Mouse (Mus musculus) frontal cortex, postnatal 36 days (tissue): Measurements from ENCODE around the gene Drc3.
A peak's percentile ranks its signal among the peaks of the same experiment; 100 is the strongest.
"Not testable (repeated sequence)": the region's sequence is repeated elsewhere in the genome, so short reads cannot be mapped to it uniquely, and the experiment has no call there.

Source experiments
- DNase-seq, 2 experiments: peaks; one replicate each; pipeline ENCODE4 v3.0.0; 2022; ENCODE audit warnings: low spot score in 2 of 2

The Drc3 gene

DNA sequence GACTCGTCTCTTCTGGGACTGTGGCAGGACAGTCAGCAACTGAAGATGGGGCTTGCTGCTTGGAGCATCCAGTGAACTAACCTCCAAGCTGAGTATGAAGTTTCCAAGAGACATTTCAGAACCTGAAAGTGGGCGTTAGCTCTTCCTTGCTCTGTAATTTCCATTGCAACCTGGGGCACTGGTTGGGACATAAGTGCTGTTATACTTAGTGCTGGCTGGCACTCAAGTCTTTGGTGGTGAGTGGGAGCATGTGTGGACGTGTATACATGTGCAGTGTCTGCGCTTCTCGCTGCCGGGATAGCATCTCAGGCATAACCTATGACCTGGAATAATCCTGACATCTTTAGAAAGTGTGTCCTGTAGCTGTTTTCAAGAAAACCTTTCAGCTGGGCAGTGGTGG, 38.2 kb downstream of the Drc3 start:
- no peak for DNase-seq

DNA sequence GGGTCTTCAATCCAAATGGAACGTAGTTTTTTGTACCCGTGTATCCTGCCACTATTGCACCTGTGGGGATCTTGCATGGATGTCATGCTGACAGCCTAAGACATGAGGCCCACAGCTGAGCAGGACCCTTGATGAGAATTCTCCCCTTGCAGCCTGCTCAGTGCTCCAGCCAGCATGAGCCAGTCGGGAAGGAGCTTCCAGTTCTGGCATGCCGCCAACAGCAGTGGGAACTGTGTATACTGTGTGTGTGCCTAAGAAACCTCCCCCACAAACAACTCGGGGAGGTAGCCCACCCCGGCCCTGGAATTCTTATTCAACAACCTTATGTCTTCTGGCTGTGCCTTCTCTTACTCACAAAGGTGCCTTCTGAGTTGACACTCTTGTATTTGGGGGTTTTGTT, 43.4 kb downstream of the Drc3 start:
- DNase-seq: peak in 1 of 2 experiments; percentile 16

DNA sequence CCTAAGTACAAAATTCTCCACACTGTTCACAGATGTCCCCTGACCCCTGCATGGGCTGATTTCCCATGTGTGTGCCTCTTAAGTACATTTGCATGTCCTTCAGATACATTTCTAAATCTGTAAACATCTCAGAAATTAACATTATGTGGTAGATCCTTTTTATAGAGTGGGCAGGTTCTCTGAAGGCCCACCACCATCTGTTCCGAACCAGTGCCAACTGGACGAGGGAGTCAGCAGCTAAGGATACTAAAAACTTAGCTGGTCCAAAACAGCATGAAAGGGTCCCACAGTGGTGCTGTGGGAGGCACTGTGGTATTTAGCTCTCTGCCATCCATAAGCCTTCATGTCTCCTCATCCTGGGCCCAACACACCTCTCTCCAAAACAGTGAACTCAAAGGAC, 44.0 kb downstream of the Drc3 start:
- peak; percentile 60 to 75 for DNase-seq

DNA sequence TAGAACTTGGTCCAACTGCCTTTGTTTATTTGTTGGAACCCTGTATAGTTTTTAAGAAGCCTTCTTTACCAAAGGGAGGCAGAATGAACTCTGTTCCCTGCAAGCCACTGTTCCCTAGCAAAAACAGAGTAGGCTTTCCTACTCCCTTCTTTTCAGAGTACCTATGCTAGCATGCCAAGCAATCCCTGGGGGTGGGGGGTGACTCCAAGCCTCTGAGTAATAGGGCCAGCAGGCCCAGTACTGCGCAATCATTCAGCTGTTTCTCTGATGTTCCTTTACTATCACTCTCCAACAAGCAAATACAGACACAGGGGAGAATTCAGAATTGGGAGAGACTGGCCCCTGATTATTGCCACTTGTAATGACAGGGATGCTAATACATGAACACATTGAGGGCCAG, 53.5 kb downstream of the Drc3 start:
- no peak for DNase-seq

DNA sequence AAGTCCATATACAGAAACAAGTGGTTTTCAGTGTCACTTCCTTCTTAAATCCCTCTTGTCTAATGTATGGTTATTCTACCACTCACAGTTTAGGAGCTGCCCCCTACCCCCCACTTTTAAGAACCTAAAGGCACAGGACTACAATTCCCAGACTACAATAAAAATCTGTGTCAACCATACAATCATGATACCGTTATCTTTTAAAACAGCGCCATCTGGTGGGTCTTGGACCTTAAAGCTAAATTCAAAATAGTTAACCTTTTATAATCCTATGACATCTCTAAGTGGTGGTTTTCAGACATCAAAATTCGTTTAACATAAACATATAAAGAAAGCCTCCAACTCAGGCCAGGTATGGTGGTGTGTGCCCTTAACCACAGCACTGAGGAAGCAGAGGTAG, 59.0 kb downstream of the Drc3 start:
- DNase-seq: peak; percentile 44 to 76

DNA sequence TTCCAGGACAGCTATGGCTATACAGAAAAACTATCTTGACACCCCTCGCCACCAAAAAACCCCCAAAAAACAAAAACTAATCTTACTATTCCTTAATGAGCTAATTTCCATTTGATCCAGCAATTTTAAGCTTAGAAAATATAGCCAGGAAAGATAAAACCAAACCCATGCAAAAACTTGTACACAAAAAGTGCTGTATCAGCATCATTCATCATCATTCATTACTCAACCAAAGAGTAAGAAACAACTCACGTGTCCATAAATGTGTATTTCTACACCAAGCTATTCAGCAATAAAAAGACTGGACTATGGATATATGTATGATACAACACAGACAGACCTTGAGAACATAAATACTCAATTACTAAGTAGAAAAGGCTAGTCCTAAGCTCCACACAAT, 59.8 kb downstream of the Drc3 start:
- DNase-seq: no peak

DNA sequence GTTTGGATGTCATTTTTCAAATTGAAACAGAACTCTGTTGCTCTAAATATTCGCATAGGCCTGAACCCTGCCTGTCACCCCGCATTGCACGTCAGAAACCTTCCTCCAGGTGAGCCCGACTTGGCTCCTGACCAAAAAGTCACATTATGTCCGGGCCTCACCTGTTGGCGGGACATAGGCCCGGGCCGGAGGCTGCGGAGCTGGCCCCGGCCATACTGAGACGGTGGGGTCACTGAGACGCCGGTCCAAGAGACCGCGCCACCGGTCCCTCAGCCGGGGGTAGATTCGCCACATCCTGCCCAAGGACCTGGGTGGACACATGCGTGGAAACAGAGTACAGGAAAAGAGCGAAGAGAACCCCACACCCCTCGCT, 63.4 kb downstream of the Drc3 start:
- DNase-seq: no peak

DNA sequence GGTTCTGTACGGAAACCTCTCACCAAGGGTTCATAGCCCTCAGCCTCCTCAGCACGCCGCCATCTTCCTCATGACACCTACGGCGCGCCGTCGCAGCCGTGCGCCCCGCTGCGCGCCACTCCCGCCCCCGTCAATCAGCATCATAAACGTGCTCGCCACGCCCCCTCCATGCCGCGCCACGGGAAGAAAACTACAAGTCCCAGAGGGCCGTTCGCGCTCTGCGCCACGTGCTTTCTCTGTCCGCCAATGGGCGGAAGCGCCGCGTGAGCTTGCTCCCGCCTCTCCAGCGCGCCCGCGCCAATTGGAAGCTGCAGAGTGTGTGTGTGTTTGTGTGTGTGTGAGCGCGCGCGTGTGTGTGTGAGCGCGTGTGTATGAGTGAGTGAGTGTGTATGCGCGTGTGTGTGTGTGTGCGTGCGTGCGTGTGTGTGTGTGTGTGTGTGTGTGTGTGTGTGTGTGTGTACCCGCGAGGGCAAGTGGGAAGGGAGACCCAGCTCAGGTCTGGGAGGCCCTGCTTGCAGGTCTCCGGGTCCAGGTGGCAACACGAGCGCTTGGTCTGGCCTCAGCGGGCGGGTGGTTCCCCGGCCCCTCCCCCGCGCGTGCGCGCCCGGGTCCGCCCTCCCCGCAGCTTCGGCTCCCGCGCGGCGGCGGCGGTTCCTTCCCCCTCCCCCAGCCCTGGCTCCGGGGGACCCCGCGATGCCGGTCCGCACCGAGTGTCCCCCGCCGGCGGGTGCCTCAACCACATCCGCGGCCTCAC, 64.0 kb downstream of the Drc3 start, which contains the start of gene Gid4:
Gid4 (plus strand) TSS at position 183 of the 754 bp plus-strand sequence.
- DNase-seq: peak; percentile 99 to 100

DNA sequence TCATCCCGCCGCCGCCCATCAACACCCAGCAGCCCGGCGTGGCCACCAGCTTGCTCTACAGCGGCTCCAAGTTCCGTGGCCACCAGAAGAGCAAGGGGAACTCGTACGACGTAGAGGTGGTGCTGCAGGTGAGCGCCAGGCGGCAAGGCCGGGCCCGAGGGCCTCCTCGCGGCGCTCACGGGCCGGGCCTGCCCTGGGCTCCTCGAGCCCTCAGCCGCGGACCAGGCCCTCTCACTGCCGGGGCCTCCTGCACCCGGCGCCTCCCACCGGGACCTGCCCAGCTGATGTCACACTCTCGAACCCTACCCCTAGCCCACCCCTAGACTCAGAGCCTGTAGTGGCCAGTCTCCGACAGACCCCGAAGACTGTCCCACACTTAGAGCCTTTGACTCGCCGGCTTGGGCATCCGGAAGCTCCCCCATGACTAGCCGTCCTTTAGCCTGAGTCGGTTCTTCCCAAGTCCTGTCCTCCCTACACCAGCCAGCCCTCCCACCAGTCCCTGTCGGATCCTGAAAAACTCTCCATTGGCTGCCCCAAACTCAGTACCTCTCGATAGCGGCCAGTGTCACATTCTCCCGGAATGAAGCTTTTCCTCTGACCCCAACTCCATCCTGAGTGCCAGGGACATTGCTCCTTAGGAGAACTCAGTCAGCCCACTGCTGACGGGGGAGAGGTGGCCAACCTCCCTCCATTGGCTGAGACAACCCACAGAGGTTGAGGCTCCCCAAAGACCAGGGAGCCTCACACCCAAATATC, 64.8 kb downstream of the Drc3 start, which contains the start of gene Atpaf2:
Atpaf2 (minus strand) TSS at position 741 of the 756 bp plus-strand sequence.
- DNase-seq: peak; percentile 8 to 16

DNA sequence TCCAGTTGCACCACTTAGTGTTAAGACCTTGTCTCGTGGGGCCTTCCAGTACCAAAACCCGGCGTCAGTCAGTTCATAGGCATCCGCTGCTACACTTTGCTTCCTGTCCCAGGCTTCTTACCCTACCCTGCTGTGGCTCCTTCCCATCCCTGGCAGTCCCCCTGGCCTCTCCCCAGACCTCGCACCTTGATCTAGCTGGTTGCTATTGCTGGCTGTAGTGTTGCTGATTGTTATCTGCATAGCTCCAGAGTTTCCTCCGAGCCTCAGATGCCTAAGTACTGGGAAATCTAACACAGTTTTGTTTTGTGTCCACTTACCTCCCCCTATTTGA, 65.3 kb downstream of the Drc3 start:
- no peak for DNase-seq

DNA sequence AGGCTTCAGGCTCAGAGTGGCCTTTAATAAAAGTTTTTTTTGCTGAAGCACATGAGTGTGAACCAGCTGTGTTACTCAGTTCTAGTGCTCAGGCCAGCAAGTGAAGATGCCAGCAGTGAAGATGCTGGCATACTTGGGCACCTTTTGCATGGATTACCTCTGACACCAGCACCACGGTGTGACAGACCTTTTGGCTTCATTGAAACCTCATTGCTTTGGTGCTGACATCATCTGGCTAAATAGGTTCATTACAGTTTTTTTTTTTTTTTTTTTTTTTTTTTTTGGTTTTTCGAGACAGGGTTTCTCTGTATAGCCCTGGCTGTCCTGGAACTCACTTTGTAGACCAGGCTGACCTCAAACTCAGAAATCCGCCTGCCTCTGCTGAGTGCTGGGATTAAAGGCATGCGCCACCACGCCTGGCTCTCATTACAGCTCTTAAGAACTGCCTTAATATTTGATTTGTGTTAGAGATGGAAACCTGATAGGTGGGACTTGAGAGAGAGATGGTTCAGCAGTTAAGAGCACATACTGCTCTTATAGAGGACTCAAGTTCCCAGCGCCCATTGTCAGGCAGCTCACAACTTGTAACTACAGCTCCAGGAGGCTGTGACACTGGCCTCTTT, 69.0 kb downstream of the Drc3 start:
- DNase-seq: no peak

DNA sequence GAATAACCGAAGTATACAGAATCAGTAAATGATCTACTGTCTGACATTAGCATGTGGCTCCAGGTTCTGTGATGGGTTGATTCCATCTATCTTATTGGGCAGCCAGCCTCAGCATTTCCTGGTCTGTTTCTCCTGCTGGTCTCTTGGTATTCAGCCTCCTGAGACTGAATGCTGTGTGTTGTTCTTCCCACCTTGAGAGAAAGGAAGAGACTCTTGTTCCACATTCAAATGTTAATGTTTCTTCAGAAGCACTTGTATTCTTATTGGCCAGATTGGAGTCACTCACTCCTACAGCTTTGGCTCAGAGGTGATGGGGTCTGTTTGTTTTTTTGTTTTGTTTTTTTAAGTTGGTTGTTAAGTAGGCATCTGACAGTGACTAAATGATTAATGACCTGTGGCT, 69.9 kb downstream of the Drc3 start:
- no peak for DNase-seq

DNA sequence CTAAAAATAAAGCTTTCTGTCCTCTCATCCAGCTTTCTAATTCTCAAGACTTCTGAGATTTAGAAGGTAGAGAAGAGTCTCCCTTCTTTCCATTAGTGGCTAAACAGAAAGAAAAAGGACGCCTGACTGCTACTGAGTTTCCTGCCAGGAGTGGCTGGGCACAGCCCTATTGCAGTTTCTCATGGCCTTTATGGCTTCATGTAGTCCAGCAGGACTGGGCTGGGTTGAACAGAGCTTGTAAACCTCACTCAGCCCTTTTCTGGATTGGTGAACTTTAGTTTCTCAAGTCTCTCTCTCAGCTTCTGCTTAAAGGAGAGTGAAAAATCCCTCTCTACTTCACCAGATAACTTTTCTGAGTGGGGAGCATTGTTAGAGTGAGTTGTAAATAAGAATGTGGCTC, 73.3 kb downstream of the Drc3 start:
- DNase-seq: no peak

DNA sequence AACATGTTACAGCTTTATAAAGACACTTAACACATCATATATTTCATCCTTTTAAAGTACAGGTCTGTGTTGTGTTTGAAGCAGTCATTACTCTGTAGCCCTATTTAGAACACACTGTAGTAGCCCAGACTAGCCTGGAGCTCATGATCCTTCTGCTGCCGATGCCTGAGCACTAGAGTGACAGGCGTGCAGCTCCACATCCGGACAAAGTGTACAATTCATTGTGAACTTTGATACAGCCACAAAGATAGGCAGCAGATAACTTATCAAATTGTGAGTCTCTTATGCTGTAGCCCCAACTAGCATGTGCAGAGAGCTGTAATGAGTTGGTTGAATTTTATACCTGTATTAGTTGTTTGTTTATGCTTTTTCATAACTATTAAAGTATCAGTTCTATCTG, 74.5 kb downstream of the Drc3 start:
- DNase-seq: no peak

DNA sequence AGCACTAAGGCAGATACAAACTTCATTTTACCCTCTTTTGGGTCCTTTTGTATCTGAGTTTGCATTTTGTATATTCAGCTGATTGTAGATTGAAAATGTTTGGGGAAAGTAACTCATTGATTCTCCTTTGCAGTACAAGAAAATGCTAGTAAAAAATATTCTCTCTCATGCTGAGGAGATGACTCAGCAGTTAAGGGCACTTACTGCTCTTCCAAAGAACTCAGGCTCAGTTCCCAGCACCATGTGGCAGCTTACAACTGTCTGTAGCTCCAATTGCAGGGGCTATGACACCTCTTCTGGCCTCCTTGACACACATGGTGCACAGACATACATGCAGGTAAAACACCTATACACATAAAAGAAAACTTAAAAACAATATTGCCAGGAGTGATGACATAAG, 80.4 kb downstream of the Drc3 start:
- no peak for DNase-seq

DNA sequence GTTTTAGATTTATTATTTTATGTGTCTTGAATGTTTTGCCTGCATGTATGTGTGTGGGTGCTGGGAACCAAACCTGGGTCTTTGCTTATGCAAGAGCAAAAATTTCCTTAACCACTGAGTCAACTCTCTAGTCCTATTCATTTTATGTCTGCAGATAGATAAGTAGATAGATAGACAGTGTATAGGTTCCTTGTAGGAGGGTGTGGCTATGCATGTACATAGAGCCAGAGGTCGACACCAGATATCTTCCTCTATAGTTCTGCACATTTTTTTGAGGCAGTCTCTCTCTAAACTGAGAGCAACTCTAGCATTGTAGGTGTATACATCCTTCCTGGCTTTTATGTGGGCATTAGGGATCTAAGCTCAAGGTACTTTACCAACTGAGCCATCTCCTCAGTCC, 82.0 kb downstream of the Drc3 start:
- no peak for DNase-seq

DNA sequence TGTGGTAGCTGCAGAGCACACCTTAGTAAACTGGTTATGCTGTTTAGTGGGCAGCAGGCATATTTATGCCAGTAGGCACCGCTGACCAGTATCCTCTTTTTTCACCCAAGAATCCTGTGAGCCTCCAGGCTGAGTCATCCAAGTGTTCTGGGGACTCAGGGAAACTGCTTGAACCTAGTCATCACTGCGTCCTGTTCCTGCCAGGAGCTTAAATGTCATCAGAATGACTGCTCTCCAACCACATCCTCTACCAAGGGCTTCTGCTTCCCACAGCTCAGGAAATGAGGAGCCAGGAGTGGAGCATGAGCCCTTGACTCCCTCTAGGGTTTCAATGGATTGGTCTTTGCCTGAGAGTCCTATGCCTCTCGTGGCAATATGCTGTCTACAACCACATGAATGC, 83.5 kb downstream of the Drc3 start:
- DNase-seq: no peak

DNA sequence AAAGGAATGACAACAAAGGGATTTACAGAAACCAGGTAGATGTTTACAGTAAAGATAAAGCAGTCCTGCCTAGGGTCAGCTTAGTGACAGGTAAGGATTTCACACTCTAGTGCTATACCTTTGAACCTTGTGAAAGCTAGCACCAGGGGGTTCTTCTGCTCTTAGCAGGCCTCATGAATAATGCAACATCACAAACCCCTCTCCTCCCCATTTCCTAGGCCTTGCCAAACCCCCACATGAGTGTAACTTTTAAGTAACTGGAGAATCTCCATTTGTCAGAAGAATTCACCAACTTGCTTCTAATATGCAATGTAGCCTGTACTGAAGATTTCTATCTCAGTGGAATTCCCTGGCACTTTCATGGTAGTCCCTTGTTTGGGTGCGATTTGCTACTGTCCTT, 86.5 kb downstream of the Drc3 start:
- not testable (repeated sequence) for DNase-seq

DNA sequence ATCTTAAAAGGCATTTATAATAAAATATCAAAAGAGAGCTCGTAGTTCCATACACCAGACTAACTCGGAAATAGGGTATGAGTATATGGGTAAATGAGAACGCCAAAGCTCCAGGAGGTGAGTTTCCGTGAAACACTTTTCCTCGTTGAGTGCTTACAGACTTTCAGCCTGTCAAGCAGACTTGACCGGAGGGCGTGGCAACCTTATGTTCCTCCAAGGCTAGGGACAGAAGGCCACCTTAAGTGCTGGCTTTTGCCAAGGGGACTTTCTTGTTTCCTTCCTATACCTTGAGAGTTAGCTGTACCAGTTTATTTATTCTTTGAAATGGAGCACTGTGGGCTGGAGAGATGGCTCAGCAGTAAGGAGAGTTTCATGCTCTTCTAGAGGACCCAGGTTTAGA, 87.0 kb downstream of the Drc3 start:
- DNase-seq: no peak

DNA sequence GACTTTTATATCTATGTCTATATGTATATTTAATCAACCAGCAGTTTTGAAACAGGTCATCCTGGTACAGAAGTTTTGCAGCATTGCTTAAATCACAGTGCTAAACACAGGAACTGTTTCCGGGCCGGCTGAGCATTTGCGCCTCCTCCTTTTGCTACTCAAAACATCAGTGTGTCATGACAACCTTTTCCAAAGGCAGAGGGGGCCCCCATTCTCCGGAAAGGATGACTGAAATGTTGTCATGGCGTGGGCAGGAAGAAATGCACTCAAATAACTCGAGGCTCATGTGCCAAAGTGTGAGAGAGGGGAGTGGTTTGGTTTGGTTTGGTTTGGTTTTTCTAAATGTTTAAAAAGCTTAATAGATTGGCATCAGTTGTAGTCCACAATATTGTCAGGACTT, 89.8 kb downstream of the Drc3 start:
- DNase-seq: peak; percentile 19 to 24
